Mouse (Mus musculus) C2C12 (cell line): ENCODE measurements around the gene Cluh. TPM values are rescaled to one million over a fixed set of nuclear protein-coding genes. Genes with fewer than 3 reads are reported as not detected.
A peak's percentile ranks its signal among the peaks of the same experiment; 100 is the strongest.

Experiments used
- H3K27me3 ChIP-seq: one replicate; pipeline ENCODE4 v1.6.1; 2011; ENCODE audit not compliant: control insufficient read depth, insufficient read depth, insufficient read length
- H3K36me3 ChIP-seq: one replicate; pipeline ENCODE4 v1.6.1; 2011; ENCODE audit not compliant: control insufficient read depth, insufficient read depth
- H3K4me3 ChIP-seq: one replicate; pipeline ENCODE4 v1.5.1; 2011; ENCODE audit warnings: mild to moderate bottlenecking, control low read depth; ENCODE audit not compliant: poor library complexity, insufficient read depth, severe bottlenecking
- H3K79me2 ChIP-seq: one replicate; pipeline ENCODE4 v1.6.1; 2011; ENCODE audit not compliant: control insufficient read depth, insufficient read depth
- H3K79me3 ChIP-seq: one replicate; pipeline ENCODE4 v1.6.1; 2011; ENCODE audit warnings: low read depth, control low read depth
- H3ac ChIP-seq: one replicate; pipeline ENCODE3; 2011; ENCODE audit warnings: low read depth; ENCODE audit not compliant: control insufficient read depth, insufficient read length
- CEBPB ChIP-seq: IDR thresholded peaks from one replicate; pipeline ENCODE4 v1.6.1; 2011; ENCODE audit warnings: low read depth, mild to moderate bottlenecking, control low read depth, moderate library complexity
- CTCF ChIP-seq: IDR thresholded peaks from one replicate; pipeline ENCODE4 v1.5.1; 2011; ENCODE audit not compliant: control insufficient read depth, insufficient read depth, insufficient read length
- FOSL1 ChIP-seq: IDR thresholded peaks from one replicate; pipeline ENCODE4 v1.8.0; 2011; ENCODE audit warnings: mild to moderate bottlenecking, low read length; ENCODE audit not compliant: poor library complexity, insufficient read depth, severe bottlenecking
- MAX ChIP-seq: IDR thresholded peaks from one replicate; pipeline ENCODE4 v1.6.1; 2011; ENCODE audit warnings: mild to moderate bottlenecking, control low read depth
- MYOD1 ChIP-seq: IDR thresholded peaks from one replicate; pipeline ENCODE4 v1.6.1; 2011; ENCODE audit warnings: low read depth; ENCODE audit not compliant: control insufficient read depth, insufficient read length
- MYOG ChIP-seq: IDR thresholded peaks from one replicate; pipeline ENCODE4 v1.6.1; 2011; ENCODE audit not compliant: control insufficient read depth, insufficient read length; ENCODE audit errors: extremely low read depth
- USF1 ChIP-seq: IDR thresholded peaks from one replicate; pipeline ENCODE4 v1.6.1; 2011; ENCODE audit warnings: low read depth, mild to moderate bottlenecking, control low read depth, moderate library complexity
- long read RNA-seq, 2 experiments: library from polyadenylated mRNA; unstranded; transcript quantifications; one replicate each; pipeline ENCODE4 v2.0.0; 2019 to 2020
- polyA plus RNA-seq: library from polyadenylated mRNA; unstranded; fragments of >200 nt; fragmentation: generic; extraction: Trizol; gene quantifications from one replicate; pipeline ENCODE4 v1.2.1, GENCODE M21; 2012; ENCODE audit warnings: missing spikeins

The Cluh gene
- 61.1 TPM for polyA plus RNA-seq
- long read RNA-seq, experiment 1, full-length matches to known transcripts: 1 of 11 reads
- long read RNA-seq, experiment 1, partial matches to known transcripts: 1 of 11 reads
- long read RNA-seq, experiment 1, other reads (novel, unspliced or antisense): 9 of 11 reads
- long read RNA-seq, experiment 2, full-length matches to known transcripts: 157 of 271 reads
- long read RNA-seq, experiment 2, partial matches to known transcripts: 44 of 271 reads
- long read RNA-seq, experiment 2, other reads (novel, unspliced or antisense): 70 of 271 reads

DNA sequence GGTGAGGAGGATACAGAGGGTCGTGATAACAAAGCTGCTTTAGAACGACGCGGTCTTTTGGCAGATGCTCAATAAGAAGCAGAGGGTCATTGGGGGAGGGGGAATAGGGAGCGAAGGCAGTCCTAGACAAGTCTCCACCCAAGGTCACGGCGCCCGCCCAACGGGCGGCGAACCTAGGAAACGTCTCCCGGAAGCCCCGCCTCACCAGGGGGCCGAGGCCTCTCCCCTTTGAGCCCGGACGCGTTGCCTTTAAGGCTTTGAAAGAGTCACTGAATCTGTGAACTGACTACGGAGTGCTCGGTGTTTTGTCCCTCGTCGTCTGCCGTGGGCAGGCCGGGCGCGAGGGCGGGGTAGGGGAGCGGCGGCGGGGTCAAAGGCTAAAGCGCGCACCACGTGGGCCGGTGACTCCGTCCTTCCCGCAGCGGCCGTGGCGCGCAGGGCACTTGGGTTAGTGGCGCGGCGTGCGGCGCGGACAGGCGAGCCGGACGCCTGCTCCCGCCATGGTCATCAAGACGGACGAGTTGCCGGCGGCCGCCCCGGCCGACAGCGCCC is at the start of gene Cluh:
Gene Cluh (plus strand): TSS at position 401 of the 552 bp plus-strand sequence.
- TF ChIP-seq MYOG (no peak), CTCF (no peak), MAX (peak; percentile 83), USF1 (peak; percentile 75), CEBPB (no peak)
- peaks cover 49% of the 10 kb centered on the region for H3K79me2 ChIP-seq
- H3K4me3 ChIP-seq: peak within 1 kb of the TSS; percentile 96
- H3K36me3 ChIP-seq: peaks cover 28% of the 10 kb centered on the region
- peak within 1 kb of the TSS; percentile 95 for H3ac ChIP-seq
- H3K79me3 ChIP-seq: peaks cover 45% of the 10 kb centered on the region
- H3K27me3 ChIP-seq: no peaks in the 10 kb centered on the region

DNA sequence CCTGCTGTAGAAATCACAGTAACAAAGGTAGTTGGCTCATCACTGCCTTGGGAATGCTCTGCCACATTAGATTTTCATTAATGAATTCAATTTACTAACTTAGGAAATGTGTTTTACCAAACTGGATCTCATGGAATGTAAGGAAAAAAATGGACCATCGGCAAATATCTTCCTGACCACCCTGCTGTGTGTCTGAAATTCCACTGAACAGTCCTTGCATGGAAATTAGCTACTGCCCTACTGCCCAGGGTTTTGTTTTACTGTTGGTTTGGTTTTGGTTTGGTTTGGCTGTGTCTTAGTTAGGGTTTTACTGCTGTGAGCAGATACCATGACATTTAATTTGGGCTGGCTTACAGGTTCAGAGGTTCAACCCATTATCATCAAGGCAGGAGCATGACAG is 47.0 kb upstream of the Cluh start:
- Histone ChIP-seq H3K79me2 (no peaks in the 10 kb centered on the region), H3K36me3 (no peaks in the 10 kb centered on the region), H3K27me3 (peaks cover 7% of the 10 kb centered on the region), H3K4me3 (no peak overlapping the region), H3K79me3 (no peaks in the 10 kb centered on the region), H3ac (no peak overlapping the region)
- TF ChIP-seq FOSL1 (no peak), MAX (no peak), USF1 (no peak), CEBPB (no peak), CTCF (no peak), MYOD1 (no peak), MYOG (no peak)

DNA sequence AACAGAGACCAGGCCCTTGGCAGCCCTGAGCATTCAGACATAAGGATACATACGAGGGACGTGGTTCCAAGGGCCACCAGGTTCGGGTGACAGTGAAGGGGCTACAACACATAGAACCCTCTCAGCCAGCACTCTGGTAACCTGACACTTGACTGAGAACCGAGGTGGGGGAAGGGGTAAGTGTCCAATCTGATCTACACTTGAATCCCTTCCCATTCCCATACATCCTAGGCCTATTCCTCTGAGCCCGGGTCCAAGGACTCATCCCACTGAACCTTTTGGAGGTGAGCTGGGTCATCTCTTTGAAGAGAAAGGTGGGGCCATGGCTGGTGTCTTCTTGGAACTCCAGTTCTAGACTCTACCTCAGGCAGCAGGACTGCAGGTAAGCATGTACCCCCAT is 39.2 kb upstream of the Cluh start:
- H3K79me3 ChIP-seq: no peaks in the 10 kb centered on the region
- no peak overlapping the region for H3ac ChIP-seq
- no peak for TF ChIP-seq MYOG
- no peak for TF ChIP-seq CEBPB
- no peaks in the 10 kb centered on the region for H3K36me3 ChIP-seq
- H3K4me3 ChIP-seq: no peak overlapping the region
- peaks cover 19% of the 10 kb centered on the region for H3K27me3 ChIP-seq
- no peaks in the 10 kb centered on the region for H3K79me2 ChIP-seq

DNA sequence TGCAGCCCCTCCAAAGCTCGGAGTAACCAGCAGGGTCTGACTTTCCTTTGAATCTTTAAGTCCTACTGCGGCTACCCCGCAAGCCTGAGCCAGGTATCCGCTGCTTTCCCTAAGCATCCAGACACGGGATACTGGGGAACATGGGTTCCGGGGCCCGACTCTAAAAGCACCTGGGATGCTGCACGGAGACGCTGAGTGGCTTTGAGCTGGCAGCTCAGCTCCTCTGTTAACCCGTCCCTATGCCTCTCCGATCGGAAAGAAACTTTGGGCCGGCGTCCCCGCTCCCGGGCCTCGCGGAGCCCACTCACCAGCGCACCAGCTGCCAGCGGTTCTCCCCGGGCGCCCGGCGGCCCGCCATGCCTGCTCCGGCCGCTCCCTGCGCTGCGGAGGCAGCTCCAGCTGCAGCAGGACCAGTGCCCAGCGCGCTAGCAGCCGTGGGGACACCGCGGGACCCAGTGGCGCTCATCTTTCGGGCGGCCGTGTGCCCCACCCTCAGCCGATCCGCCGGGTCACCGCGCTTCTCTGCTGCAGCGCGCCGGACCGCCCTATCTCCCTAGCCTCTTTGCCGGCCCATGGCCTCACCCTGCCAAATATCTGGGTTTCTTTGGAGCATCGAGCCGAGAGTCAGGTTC is 38.6 kb upstream of the Cluh start, which contains the start of gene Rap1gap2:
Gene Rap1gap2 (minus strand): TSS at position 371 of the 632 bp plus-strand sequence.
- H3K4me3 ChIP-seq: no peak within 1 kb of the TSS
- H3K79me2 ChIP-seq: no peaks in the 10 kb centered on the region
- H3K79me3 ChIP-seq: no peaks in the 10 kb centered on the region
- TF ChIP-seq CEBPB: no peak
- TF ChIP-seq MYOD1: no peak
- no peak for TF ChIP-seq FOSL1
- TF ChIP-seq USF1: no peak
- no peaks in the 10 kb centered on the region for H3K36me3 ChIP-seq
- H3K27me3 ChIP-seq: peaks cover 22% of the 10 kb centered on the region
- no peak within 1 kb of the TSS for H3ac ChIP-seq

DNA sequence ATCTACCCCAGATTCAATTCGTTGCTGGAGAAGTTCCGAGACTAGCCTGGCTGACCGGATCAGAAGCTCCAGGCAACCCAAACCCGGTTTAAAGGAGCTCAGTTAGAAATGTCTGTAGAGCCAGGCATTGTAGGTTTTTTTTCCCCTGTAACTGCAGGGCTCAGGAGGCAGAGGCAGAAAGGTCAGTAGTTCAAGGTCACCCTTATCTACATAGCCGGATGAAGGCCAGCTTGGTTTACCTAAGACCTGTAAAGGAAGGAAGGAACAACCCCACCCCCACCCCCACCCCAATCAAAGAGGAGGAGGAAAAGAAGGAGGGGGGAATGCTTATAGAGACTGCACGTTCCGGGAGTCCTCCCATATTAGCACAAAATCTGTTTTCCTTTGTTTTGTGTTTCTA is 37.9 kb upstream of the Cluh start:
- Histone ChIP-seq H3K4me3 (no peak overlapping the region), H3K27me3 (peaks cover 22% of the 10 kb centered on the region)

DNA sequence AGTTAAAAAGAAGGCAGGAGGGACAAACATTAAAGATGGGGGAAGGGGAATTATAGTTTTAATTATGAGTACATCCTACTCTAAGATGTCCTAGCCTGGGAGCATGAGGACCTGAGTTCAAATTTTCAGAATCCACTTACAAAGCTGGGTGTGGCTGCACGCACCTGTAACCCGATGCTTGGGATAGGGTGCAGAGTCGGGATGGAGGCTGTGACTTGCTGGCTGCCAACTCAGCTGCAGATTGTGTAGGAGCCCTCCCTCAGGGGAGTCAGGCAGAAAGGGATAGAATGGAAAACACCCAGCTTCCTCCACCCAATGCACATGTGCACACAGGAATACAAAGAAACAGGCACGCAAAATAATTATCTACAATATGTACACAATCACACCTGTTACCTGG is 35.9 kb upstream of the Cluh start:
- no peaks in the 10 kb centered on the region for H3K36me3 ChIP-seq
- TF ChIP-seq CEBPB: no peak
- peaks cover 22% of the 10 kb centered on the region for H3K27me3 ChIP-seq
- H3K79me3 ChIP-seq: no peaks in the 10 kb centered on the region
- no peak overlapping the region for H3K4me3 ChIP-seq
- no peaks in the 10 kb centered on the region for H3K79me2 ChIP-seq
- H3ac ChIP-seq: no peak overlapping the region

More for the DNA sequence above, 37.9 kb upstream of the Cluh start:
- H3ac ChIP-seq: no peak overlapping the region
- H3K79me3 ChIP-seq: no peaks in the 10 kb centered on the region
- no peaks in the 10 kb centered on the region for H3K36me3 ChIP-seq
- no peaks in the 10 kb centered on the region for H3K79me2 ChIP-seq
- no peak for TF ChIP-seq USF1
- no peak for TF ChIP-seq MYOG
- no peak for TF ChIP-seq CTCF
- TF ChIP-seq FOSL1: no peak
- TF ChIP-seq CEBPB: no peak
- TF ChIP-seq MYOD1: no peak
- no peak for TF ChIP-seq MAX
